9 mouse cellular contexts compared by ENCODE assay signal in the genomic region with DNA sequence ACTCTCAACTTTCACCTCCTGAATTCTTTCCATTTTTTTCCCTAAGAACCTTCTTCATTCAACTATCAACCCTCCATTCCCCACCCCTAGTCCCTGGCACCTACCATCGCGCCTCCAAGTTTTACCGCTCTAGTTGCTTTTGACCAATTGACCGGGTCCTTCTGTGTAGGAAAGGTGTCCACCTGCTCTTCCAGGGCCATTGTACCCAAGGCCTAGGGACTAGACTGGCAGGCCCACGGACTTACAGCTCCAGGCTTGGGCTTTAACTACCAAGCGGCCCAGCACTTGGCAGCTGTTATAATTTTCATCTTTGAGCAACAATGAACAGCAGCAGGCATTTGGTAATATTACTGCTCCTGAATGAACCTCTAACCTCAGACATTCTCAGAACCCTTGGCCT. TPM values are rescaled to one million over a fixed set of nuclear protein-coding genes. Genes with fewer than 3 reads are reported as not detected.
A peak's percentile ranks its signal among the peaks of the same experiment; 100 is the strongest.
DNase-seq lines count a peak whose midpoint lies in the region; ATAC-seq and TF ChIP-seq lines count a peak whose summit lies in the region.
"Had no signal": no experiment of that assay in that cellular context is flagged by ENCODE, and none has a peak within 500 bp of the region (broad histone marks: within the 10 kb centered on the region; RNA-seq: fewer than 3 reads in every experiment).

No protein-coding gene starts in this region.

- peak; percentile 89 for DNase-seq in heart, adult 11 months
- DNase-seq in heart, postnatal 14 days: no peak
- no peak for DNase-seq in lung, embryonic 14.5 days
- no peak for DNase-seq in lung, postnatal 25 days (ENCODE audit: low spot score)
- DNase-seq in midbrain, postnatal 0 days (ENCODE audit: low spot score): no peak

- H3K9ac ChIP-seq in lung, embryonic 14.5 days: no peak overlapping the region
- H3K9ac ChIP-seq in hindbrain, embryonic 15.5 days: no peak overlapping the region
- no peak overlapping the region for H3K9ac ChIP-seq in midbrain, postnatal 0 days (replicated peaks; ENCODE audit: low read length, poor library complexity, severe bottlenecking)

- H3K4me1 ChIP-seq in lung, embryonic 14.5 days (ENCODE audit: insufficient read depth): 0 out of 2 replicates have a peak, but pooled peaks cover 4% of the 10 kb centered on the region
- peaks cover 8% of the 10 kb centered on the region for H3K4me1 ChIP-seq in hindbrain, embryonic 15.5 days (replicated peaks)
- peaks cover 4% of the 10 kb centered on the region; the same call in 1 of the 2 replicates for H3K4me1 ChIP-seq in midbrain, postnatal 0 days (ENCODE audit: insufficient read depth, low read length)

- no peak overlapping the region for H3K27ac ChIP-seq in lung, embryonic 14.5 days (ENCODE audit: low read depth)
- no peak overlapping the region for H3K27ac ChIP-seq in hindbrain, embryonic 15.5 days (replicated peaks)
- no peak overlapping the region for H3K27ac ChIP-seq in midbrain, postnatal 0 days (ENCODE audit: low read depth, low read length)

- H3K4me2 ChIP-seq in lung, embryonic 14.5 days: no peak overlapping the region
- peak overlapping the region; percentile 85; the same call in 1 of the 2 replicates for H3K4me2 ChIP-seq in hindbrain, embryonic 15.5 days
- no peak overlapping the region for H3K4me2 ChIP-seq in midbrain, postnatal 0 days (ENCODE audit: low read depth, low read length, poor library complexity, severe bottlenecking)

- ATAC-seq in lung, embryonic 14.5 days (ENCODE audit: insufficient read depth): peak; percentile 13; the same call in 1 of the 2 replicates
- peak; percentile 5; the same call in 1 of the 2 replicates for ATAC-seq in hindbrain, embryonic 15.5 days (ENCODE audit: low FRiP score, low read depth)
- ATAC-seq in midbrain, postnatal 0 days (ENCODE audit: low FRiP score): peak; percentile 22; the same call in 1 of the 2 replicates
- no peak for ATAC-seq in activated CD4-positive, CD25-positive, alpha-beta regulatory T cell, adult 4 months

- H3K36me3 ChIP-seq in lung, embryonic 14.5 days (ENCODE audit: insufficient read depth): peaks cover 23% of the 10 kb centered on the region
- peaks cover 22% of the 10 kb centered on the region for H3K36me3 ChIP-seq in hindbrain, embryonic 15.5 days
- H3K36me3 ChIP-seq in midbrain, postnatal 0 days (ENCODE audit: insufficient read depth, low read length): peaks cover 18% of the 10 kb centered on the region

- WGBS in lung, embryonic 14.5 days: 93% methylated on average over 6 of the region's 6 CpGs
- 94% methylated on average over 6 of the region's 6 CpGs for WGBS in hindbrain, embryonic 15.5 days
- WGBS in midbrain, postnatal 0 days: 93% methylated on average over 6 of the region's 6 CpGs

- no peak for TF ChIP-seq CTCF in lung, embryonic 14.5 days (IDR thresholded peaks at IDR 0.05; ENCODE audit: low read depth)
- no peak for TF ChIP-seq CTCF in midbrain, postnatal 0 days (IDR thresholded peaks at IDR 0.05)

- intact Hi-C loops in heart, postnatal 14 days (cut with DNase I): no loop called here

- H3K9me3 ChIP-seq in lung, embryonic 14.5 days (ENCODE audit: low read depth, low read length): no peaks in the 10 kb centered on the region
- no peaks in the 10 kb centered on the region for H3K9me3 ChIP-seq in hindbrain, embryonic 15.5 days
- no peaks in the 10 kb centered on the region for H3K9me3 ChIP-seq in midbrain, postnatal 0 days (ENCODE audit: low read length)
- H3K9me3 ChIP-seq: embryonic facial prominence, embryonic 13.5 days; midbrain, embryonic 12.5 days had no signal

- no peak overlapping the region for H3K4me3 ChIP-seq in lung, embryonic 14.5 days (ENCODE audit: low read depth, low read length)
- H3K4me3 ChIP-seq in hindbrain, embryonic 15.5 days: no peak overlapping the region
- no peak overlapping the region for H3K4me3 ChIP-seq in midbrain, postnatal 0 days (ENCODE audit: low read depth, low read length)

- H3K27me3 ChIP-seq in lung, embryonic 14.5 days (ENCODE audit: insufficient read depth, low read length): no peaks in the 10 kb centered on the region
- H3K27me3 ChIP-seq in hindbrain, embryonic 15.5 days: no peaks in the 10 kb centered on the region
- H3K27me3 ChIP-seq in midbrain, postnatal 0 days (ENCODE audit: insufficient read depth, low read length): no peaks in the 10 kb centered on the region
- H3K27me3 ChIP-seq: embryonic facial prominence, embryonic 13.5 days; midbrain, embryonic 12.5 days had no signal

RNA-seq across cellular contexts. Expression of gene Pgam5, which starts 0.5 kb away (rescaled TPM):
- total RNA-seq in heart, postnatal 14 days (2021): 10 to 100 TPM; 28.9 to 32.3 TPM
- polyA plus RNA-seq in lung, embryonic 14.5 days (2014; fragmentation: Nextera tagmentation; extraction: Ambion mirVana): 72.9 and 74.0 TPM in 2 replicates
- 91.4 and 97.9 TPM in 2 replicates for polyA plus RNA-seq in hindbrain, embryonic 15.5 days (2015; fragmentation: Nextera tagmentation; extraction: Ambion mirVana)
- 156 and 164 TPM in 2 replicates for total RNA-seq in midbrain, postnatal 0 days (2014; rRNA removed)
- polyA plus RNA-seq in midbrain, postnatal 0 days (2015; fragmentation: Nextera tagmentation; extraction: Ambion mirVana): 117 and 119 TPM in 2 replicates
- 10 to 100 TPM; 28.0 to 30.1 TPM for polyA plus RNA-seq in activated CD4-positive, CD25-positive, alpha-beta regulatory T cell, adult 4 months (2017; shearing (Covaris generic))

RNA-seq across cellular contexts. Expression of gene Pxmp2, which starts 15.7 kb away (rescaled TPM):
- total RNA-seq in heart, postnatal 14 days (2021): 10 to 100 TPM; 49.9 to 60.2 TPM
- polyA plus RNA-seq in lung, embryonic 14.5 days (2014; fragmentation: Nextera tagmentation; extraction: Ambion mirVana): 8.5 and 9.4 TPM in 2 replicates
- 11.9 TPM in 2 replicates for polyA plus RNA-seq in hindbrain, embryonic 15.5 days (2015; fragmentation: Nextera tagmentation; extraction: Ambion mirVana)
- 7.8 and 9.1 TPM in 2 replicates for total RNA-seq in midbrain, postnatal 0 days (2014; rRNA removed)
- 16.3 and 16.7 TPM in 2 replicates for polyA plus RNA-seq in midbrain, postnatal 0 days (2015; fragmentation: Nextera tagmentation; extraction: Ambion mirVana)
- 1 to 10 TPM; 3.3 to 3.8 TPM for polyA plus RNA-seq in activated CD4-positive, CD25-positive, alpha-beta regulatory T cell, adult 4 months (2017; shearing (Covaris generic))

RNA-seq across cellular contexts. Expression of gene Pole, which starts 15.9 kb away (rescaled TPM):
- 1 to 10 TPM; 2.4 to 3.9 TPM for total RNA-seq in heart, postnatal 14 days (2021)
- polyA plus RNA-seq in lung, embryonic 14.5 days (2014; fragmentation: Nextera tagmentation; extraction: Ambion mirVana): 43.9 and 44.9 TPM in 2 replicates
- polyA plus RNA-seq in hindbrain, embryonic 15.5 days (2015; fragmentation: Nextera tagmentation; extraction: Ambion mirVana): 8.3 and 10.1 TPM in 2 replicates
- 7.9 and 10.2 TPM in 2 replicates for total RNA-seq in midbrain, postnatal 0 days (2014; rRNA removed)
- polyA plus RNA-seq in midbrain, postnatal 0 days (2015; fragmentation: Nextera tagmentation; extraction: Ambion mirVana): 2.2 and 3.1 TPM in 2 replicates
- 10 to 100 TPM in 1 of 2 experiments, 1 to 10 TPM in 1; 7.5 to 12.4 TPM for polyA plus RNA-seq in activated CD4-positive, CD25-positive, alpha-beta regulatory T cell, adult 4 months (2017; shearing (Covaris generic))

RNA-seq across cellular contexts. Expression of gene Ankle2, which starts 39.4 kb away (rescaled TPM):
- 10 to 100 TPM; 25.8 to 25.9 TPM for total RNA-seq in heart, postnatal 14 days (2021)
- 35.5 and 39.8 TPM in 2 replicates for polyA plus RNA-seq in lung, embryonic 14.5 days (2014; fragmentation: Nextera tagmentation; extraction: Ambion mirVana)
- polyA plus RNA-seq in hindbrain, embryonic 15.5 days (2015; fragmentation: Nextera tagmentation; extraction: Ambion mirVana): 20.5 and 24.1 TPM in 2 replicates
- total RNA-seq in midbrain, postnatal 0 days (2014; rRNA removed): 27.9 and 30.7 TPM in 2 replicates
- 15.4 and 17.1 TPM in 2 replicates for polyA plus RNA-seq in midbrain, postnatal 0 days (2015; fragmentation: Nextera tagmentation; extraction: Ambion mirVana)
- 10 to 100 TPM; 13.8 to 18.3 TPM for polyA plus RNA-seq in activated CD4-positive, CD25-positive, alpha-beta regulatory T cell, adult 4 months (2017; shearing (Covaris generic))
